Mouse (Mus musculus): ENCODE results near the gene Lif.

GRCm38 (mm10) chr11:4218637-4219036 is 38.7 kb upstream of the Lif start:
- TF ChIP-seq POLR2A (IDR thresholded peaks at IDR 0.05; ENCODE audit: low read depth, low read length): no peak
- no peak for TF ChIP-seq CTCF (conservative IDR thresholded peaks at IDR 0.05; ENCODE audit: insufficient read depth, insufficient read length, low read depth, low read length)

All from kidney, adult 2 months (tissue).